Mouse (Mus musculus): ENCODE measurements around the gene Aars2. TPM values are rescaled to one million over a fixed set of nuclear protein-coding genes. Genes with fewer than 3 reads are reported as not detected.

The Aars2 gene
- polyA plus RNA-seq, 1 experiment from 2014 or later: 5.7 TPM

GRCm38 (mm10) chr17:45516488-45516887 is 9.8 kb downstream of the Aars2 start:
- DNase-seq (ENCODE audit: low spot score) (peak; percentile 78), ATAC-seq (ENCODE audit: low FRiP score, low TSS enrichment) (no peak)
- Histone ChIP-seq H3K4me3 (ENCODE audit: low read depth, low read length) (no peak overlapping the region), H3K4me2 (replicated peaks; ENCODE audit: low read depth) (no peak overlapping the region), H3K9me3 (ENCODE audit: control insufficient read depth, low read length) (no peaks in the 10 kb centered on the region), H3K9ac (ENCODE audit: low read length) (no peak overlapping the region), H3K4me1 (replicated peaks; ENCODE audit: control insufficient read depth, insufficient read depth) (no peaks in the 10 kb centered on the region), H3K27me3 (ENCODE audit: control insufficient read depth, insufficient read depth, low read length) (no peaks in the 10 kb centered on the region), H3K36me3 (ENCODE audit: control insufficient read depth, insufficient read depth, low read length) (no peaks in the 10 kb centered on the region), H3K27ac (replicated peaks) (no peak overlapping the region)
- TF ChIP-seq EP300 (optimal IDR thresholded peaks at IDR 0.05) (no peak), CTCF (IDR thresholded peaks at IDR 0.05; ENCODE audit: low read depth) (peak; percentile 92)
- 45% methylated on average over 8 of the region's 8 CpGs for WGBS

DNA sequence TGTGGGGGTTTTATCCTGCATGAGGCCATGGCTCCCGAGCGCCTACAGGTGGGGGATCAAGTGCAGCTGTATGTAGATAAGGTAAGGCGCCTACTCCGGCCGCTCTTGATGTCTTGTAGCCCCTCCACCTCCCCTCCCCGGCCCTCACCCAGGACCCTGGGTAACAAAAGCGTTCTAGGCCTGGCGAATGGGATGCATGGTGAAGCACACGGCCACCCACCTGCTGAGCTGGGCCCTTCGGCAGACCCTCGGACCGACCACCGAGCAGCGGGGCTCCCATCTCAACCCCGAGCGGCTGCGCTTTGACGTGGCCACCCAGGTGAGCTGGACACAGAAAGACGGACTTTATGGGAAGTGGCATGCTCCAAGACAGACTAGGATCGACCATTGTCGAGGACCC is 10.5 kb downstream of the Aars2 start:
- no peaks in the 10 kb centered on the region for H3K4me1 ChIP-seq (replicated peaks; ENCODE audit: control insufficient read depth, insufficient read depth)
- H3K27me3 ChIP-seq (ENCODE audit: control insufficient read depth, insufficient read depth, low read length): no peaks in the 10 kb centered on the region
- no peak for DNase-seq (ENCODE audit: low spot score)
- no peaks in the 10 kb centered on the region for H3K36me3 ChIP-seq (ENCODE audit: control insufficient read depth, insufficient read depth, low read length)
- no peak overlapping the region for H3K4me2 ChIP-seq (replicated peaks; ENCODE audit: low read depth)
- no peaks in the 10 kb centered on the region for H3K9me3 ChIP-seq (ENCODE audit: control insufficient read depth, low read length)
- no peak overlapping the region for H3K4me3 ChIP-seq (ENCODE audit: low read depth, low read length)
- TF ChIP-seq CTCF (IDR thresholded peaks at IDR 0.05; ENCODE audit: low read depth) (no peak), EP300 (optimal IDR thresholded peaks at IDR 0.05) (no peak)
- H3K9ac ChIP-seq (ENCODE audit: low read length): no peak overlapping the region
- 96% methylated on average over 21 of the region's 21 CpGs for WGBS
- no peak overlapping the region for H3K27ac ChIP-seq (replicated peaks)
- no peak for ATAC-seq (ENCODE audit: low FRiP score, low TSS enrichment)

DNA sequence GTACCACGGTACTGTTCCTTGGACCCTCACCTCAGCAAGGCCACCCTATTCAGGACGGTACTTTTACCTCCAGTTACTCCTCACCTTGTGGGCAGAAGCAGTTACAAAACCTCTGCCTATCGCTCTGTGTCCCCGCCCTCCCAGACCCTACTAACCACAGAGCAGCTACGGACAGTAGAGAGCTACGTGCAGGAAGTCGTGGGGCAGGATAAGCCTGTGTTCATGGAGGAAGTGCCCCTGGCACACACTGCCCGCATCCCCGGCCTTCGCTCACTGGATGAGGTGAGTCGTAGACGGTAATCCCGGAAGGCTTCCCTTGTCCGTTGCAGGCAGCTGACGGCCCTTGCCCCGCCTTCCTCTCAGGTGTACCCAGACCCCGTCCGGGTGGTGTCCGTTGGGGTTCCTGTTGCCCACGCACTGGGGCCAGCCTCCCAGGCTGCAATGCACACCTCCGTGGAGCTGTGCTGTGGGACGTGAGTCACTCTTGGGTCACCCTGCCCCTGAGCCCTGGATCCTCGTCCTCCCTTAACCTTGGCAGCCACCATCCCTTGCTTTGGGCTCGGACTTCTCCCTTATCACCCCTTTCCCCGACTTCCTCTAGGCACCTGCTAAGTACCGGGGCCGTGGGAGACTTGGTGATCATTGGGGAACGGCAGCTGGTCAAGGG is 11.0 kb downstream of the Aars2 start:
- H3K4me2 ChIP-seq (replicated peaks; ENCODE audit: low read depth): no peak overlapping the region
- H3K9me3 ChIP-seq (ENCODE audit: control insufficient read depth, low read length): no peaks in the 10 kb centered on the region
- ATAC-seq (ENCODE audit: low FRiP score, low TSS enrichment) (no peak), DNase-seq (ENCODE audit: low spot score) (no peak)
- TF ChIP-seq EP300 (optimal IDR thresholded peaks at IDR 0.05): no peak
- no peak for TF ChIP-seq CTCF (IDR thresholded peaks at IDR 0.05; ENCODE audit: low read depth)
- no peaks in the 10 kb centered on the region for H3K36me3 ChIP-seq (ENCODE audit: control insufficient read depth, insufficient read depth, low read length)
- no peaks in the 10 kb centered on the region for H3K4me1 ChIP-seq (replicated peaks; ENCODE audit: control insufficient read depth, insufficient read depth)
- no peaks in the 10 kb centered on the region for H3K27me3 ChIP-seq (ENCODE audit: control insufficient read depth, insufficient read depth, low read length)
- H3K27ac ChIP-seq (replicated peaks): no peak overlapping the region
- no peak overlapping the region for H3K4me3 ChIP-seq (ENCODE audit: low read depth, low read length)
- 89% methylated on average over 28 of the region's 28 CpGs for WGBS
- no peak overlapping the region for H3K9ac ChIP-seq (ENCODE audit: low read length)

DNA sequence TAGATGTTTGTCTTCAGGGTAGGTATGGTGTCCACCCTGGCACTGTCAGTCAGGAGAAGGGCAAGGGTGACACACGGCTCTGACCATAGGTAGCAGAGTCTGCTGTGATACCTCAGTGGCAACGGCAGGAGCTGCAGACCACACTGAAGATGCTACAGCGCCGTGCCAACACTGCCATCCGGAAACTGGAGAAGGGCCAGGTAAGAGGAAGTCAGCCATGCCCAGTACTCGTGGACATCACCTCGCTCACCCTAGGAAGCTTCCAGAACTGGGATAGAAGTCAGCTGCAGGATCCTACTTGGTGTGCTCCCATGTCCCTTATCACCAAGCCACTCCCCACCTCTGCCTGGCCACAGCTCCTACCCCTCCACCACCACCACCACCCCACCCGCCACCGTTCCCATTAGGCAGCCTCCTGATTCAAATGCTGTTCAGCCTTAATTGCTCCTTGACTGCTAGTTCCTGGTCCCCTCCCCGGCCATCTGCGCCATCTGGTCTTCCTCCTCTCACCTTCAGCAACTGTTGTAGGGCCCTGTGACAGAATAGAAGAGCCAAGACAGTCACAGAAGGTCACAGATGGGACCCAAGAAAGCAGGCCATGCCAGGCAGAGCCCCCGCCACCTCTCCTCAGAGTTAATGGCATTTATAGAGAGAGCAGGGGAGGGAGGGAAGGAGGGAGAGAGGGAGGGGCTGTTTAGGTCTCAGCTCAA is 12.3 kb downstream of the Aars2 start:
- Histone ChIP-seq H3K9ac (ENCODE audit: low read length) (no peak overlapping the region), H3K4me3 (ENCODE audit: low read depth, low read length) (no peak overlapping the region), H3K4me1 (replicated peaks; ENCODE audit: control insufficient read depth, insufficient read depth) (no peaks in the 10 kb centered on the region), H3K27me3 (ENCODE audit: control insufficient read depth, insufficient read depth, low read length) (no peaks in the 10 kb centered on the region), H3K27ac (replicated peaks) (no peak overlapping the region), H3K36me3 (ENCODE audit: control insufficient read depth, insufficient read depth, low read length) (no peaks in the 10 kb centered on the region), H3K4me2 (replicated peaks; ENCODE audit: low read depth) (no peak overlapping the region), H3K9me3 (ENCODE audit: control insufficient read depth, low read length) (no peaks in the 10 kb centered on the region)
- WGBS: 77% methylated on average over 12 of the region's 12 CpGs
- no peak for TF ChIP-seq EP300 (optimal IDR thresholded peaks at IDR 0.05)
- no peak for TF ChIP-seq CTCF (IDR thresholded peaks at IDR 0.05; ENCODE audit: low read depth)
- DNase-seq (ENCODE audit: low spot score): no peak
- ATAC-seq (ENCODE audit: low FRiP score, low TSS enrichment): no peak

- H3K27me3 ChIP-seq (ENCODE audit: control insufficient read depth, insufficient read depth, low read length): no peaks in the 10 kb centered on the region
- ATAC-seq (ENCODE audit: low FRiP score, low TSS enrichment) (no peak), DNase-seq (ENCODE audit: low spot score) (no peak)
- H3K27ac ChIP-seq (replicated peaks): no peak overlapping the region
- no peaks in the 10 kb centered on the region for H3K36me3 ChIP-seq (ENCODE audit: control insufficient read depth, insufficient read depth, low read length)
- 82% methylated on average over 11 of the region's 11 CpGs for WGBS
- TF ChIP-seq CTCF (IDR thresholded peaks at IDR 0.05; ENCODE audit: low read depth): no peak
- no peak for TF ChIP-seq EP300 (optimal IDR thresholded peaks at IDR 0.05)
- no peaks in the 10 kb centered on the region for H3K4me1 ChIP-seq (replicated peaks; ENCODE audit: control insufficient read depth, insufficient read depth)
- no peak overlapping the region for H3K4me3 ChIP-seq (ENCODE audit: low read depth, low read length)
- H3K9ac ChIP-seq (ENCODE audit: low read length): no peak overlapping the region
- H3K4me2 ChIP-seq (replicated peaks; ENCODE audit: low read depth): no peak overlapping the region
- H3K9me3 ChIP-seq (ENCODE audit: control insufficient read depth, low read length): no peaks in the 10 kb centered on the region
Measured at GRCm38 (mm10) chr17:45520136-45520535, 13.5 kb downstream of the Aars2 start.

DNA sequence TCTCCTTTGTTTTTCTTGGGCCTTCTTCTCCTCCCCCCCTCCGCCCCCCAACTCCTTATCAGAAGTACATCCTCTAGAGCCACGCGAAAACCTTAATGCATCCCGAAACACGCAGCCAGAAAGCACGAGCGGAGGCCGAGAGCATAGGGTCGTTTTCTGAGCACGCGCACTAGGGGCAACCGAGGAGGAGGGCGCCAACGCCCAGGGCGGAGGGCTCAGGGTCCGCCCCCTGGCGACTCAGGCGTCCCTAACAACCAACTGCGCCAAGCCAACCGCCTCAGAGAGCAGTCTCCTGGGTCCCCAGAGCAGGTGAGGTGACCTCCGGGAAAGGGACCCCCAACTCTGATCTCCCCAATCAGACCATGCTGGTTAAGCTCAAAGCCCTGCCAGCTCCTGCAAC is 16.6 kb downstream of the Aars2 start, which contains the start of gene Tcte1:
Gene Tcte1, plus strand, starts transcription at position 172 of the 400 bp plus-strand sequence.
- WGBS: 2% methylated on average over 21 of the region's 21 CpGs
- Histone ChIP-seq H3K4me2 (replicated peaks; ENCODE audit: low read depth) (peak within 1 kb of the TSS; percentile 44), H3K4me3 (ENCODE audit: low read depth, low read length) (peak within 1 kb of the TSS; percentile 18; the same call in 1 of the 2 replicates), H3K9ac (ENCODE audit: low read length) (no peak within 1 kb of the TSS), H3K9me3 (ENCODE audit: control insufficient read depth, low read length) (no peaks in the 10 kb centered on the region), H3K36me3 (ENCODE audit: control insufficient read depth, insufficient read depth, low read length) (no peaks in the 10 kb centered on the region), H3K27ac (replicated peaks) (no peak within 1 kb of the TSS), H3K27me3 (ENCODE audit: control insufficient read depth, insufficient read depth, low read length) (no peaks in the 10 kb centered on the region), H3K4me1 (replicated peaks; ENCODE audit: control insufficient read depth, insufficient read depth) (no peaks in the 10 kb centered on the region)
- TF ChIP-seq CTCF (IDR thresholded peaks at IDR 0.05; ENCODE audit: low read depth) (no peak), EP300 (optimal IDR thresholded peaks at IDR 0.05) (no peak)
- ATAC-seq (ENCODE audit: low FRiP score, low TSS enrichment): no peak
- DNase-seq (ENCODE audit: low spot score): peak; percentile 37
